Mouse (Mus musculus) CH12.LX (cell line): ENCODE results near the gene Adamts1. TPM values are rescaled to one million over a fixed set of nuclear protein-coding genes. Genes with fewer than 3 reads are reported as not detected.

ENCODE experiments used
- DNase-seq: peaks from one replicate; pipeline ENCODE4 v3.0.0-alpha.2; 2013; ENCODE audit errors: extremely low read depth
- H3K27ac ChIP-seq: 2 replicates; pipeline ENCODE4 v1.5.1; 2012; ENCODE audit warnings: low read depth, mild to moderate bottlenecking, control low read depth, moderate library complexity; ENCODE audit not compliant: insufficient read depth
- H3K27me3 ChIP-seq: replicated peaks from 2 replicates; pipeline ENCODE3; 2012; ENCODE audit warnings: inconsistent platforms
- H3K36me3 ChIP-seq, 2 experiments: replicated peaks in 1 of 2; 2 replicates each; pipeline versions ENCODE3 to v1.6.1; 2012; ENCODE audit warnings: inconsistent platforms in 1 of 2, low read length in 1 of 2, mild to moderate bottlenecking in 1 of 2, mixed read lengths in 1 of 2, moderate library complexity in 1 of 2; ENCODE audit not compliant: control insufficient read depth in 1 of 2, insufficient read depth in 1 of 2
- H3K4me1 ChIP-seq, 2 experiments: 2 replicates each; pipeline ENCODE4 v1.6.1; 2012; ENCODE audit warnings: inconsistent platforms in 1 of 2, moderate library complexity in 1 of 2; ENCODE audit not compliant: insufficient read depth in 2 of 2, control insufficient read depth in 1 of 2
- H3K4me2 ChIP-seq: 2 replicates; pipeline ENCODE4 v1.6.1; 2012; ENCODE audit warnings: low read depth, mild to moderate bottlenecking, control low read depth; ENCODE audit not compliant: poor library complexity, insufficient read depth, severe bottlenecking
- H3K4me3 ChIP-seq, 3 experiments: fragments of 150-350 bp in 1 of 3; sonication (generic) in 1 of 3; replicated peaks in 1 of 3; 2 replicates each; pipeline versions ENCODE3 to v1.5.1; 2011 to 2012; ENCODE audit warnings: low read depth in 2 of 3, low read length in 2 of 3, mild to moderate bottlenecking in 2 of 3, moderate library complexity in 2 of 3, control low read depth in 1 of 3, improper control_type of control experiment in 1 of 3, inconsistent platforms in 1 of 3, mixed read lengths in 1 of 3; ENCODE audit not compliant: poor library complexity in 1 of 3
- H3K79me2 ChIP-seq: replicated peaks from 2 replicates; pipeline ENCODE4 v1.6.1; 2012; ENCODE audit warnings: mild to moderate bottlenecking, moderate library complexity; ENCODE audit not compliant: control insufficient read depth, poor library complexity, insufficient read depth, severe bottlenecking; ENCODE audit errors: extremely low read depth
- H3K9ac ChIP-seq: 2 replicates; pipeline ENCODE4 v1.6.1; 2012; ENCODE audit warnings: low read depth, mild to moderate bottlenecking, control low read depth, moderate library complexity; ENCODE audit not compliant: insufficient read depth
- H3K9me3 ChIP-seq: replicated peaks from 2 replicates; pipeline ENCODE3; 2012; ENCODE audit warnings: low read length, inconsistent platforms, mixed read lengths
- BHLHE40 ChIP-seq: IDR thresholded peaks from 2 replicates; pipeline ENCODE4 v1.6.1; 2011; ENCODE audit warnings: mild to moderate bottlenecking, low read depth, low read length, improper control_type of control experiment
- CHD1 ChIP-seq: IDR thresholded peaks from 2 replicates; pipeline ENCODE4 v1.6.1; 2012; ENCODE audit warnings: low read depth, low read length, improper control_type of control experiment, inconsistent platforms
- CHD2 ChIP-seq: IDR thresholded peaks from 2 replicates; pipeline ENCODE4 v1.6.1; 2011; ENCODE audit warnings: low read length, improper control_type of control experiment
- E2F4 ChIP-seq: IDR thresholded peaks from 2 replicates; pipeline ENCODE4 v1.6.1; 2011; ENCODE audit warnings: low read depth, low read length, improper control_type of control experiment; ENCODE audit not compliant: insufficient replicate concordance
- ELF1 ChIP-seq: IDR thresholded peaks from 2 replicates; pipeline ENCODE4 v1.6.1; 2014; ENCODE audit warnings: low read depth, mild to moderate bottlenecking, inconsistent platforms, low read length, improper control_type of control experiment
- EP300 ChIP-seq: IDR thresholded peaks from 2 replicates; pipeline ENCODE4 v1.6.1; 2011; ENCODE audit warnings: low read length, improper control_type of control experiment
- GABPA ChIP-seq: IDR thresholded peaks from 2 replicates; pipeline ENCODE4 v1.6.1; 2012; ENCODE audit warnings: low read depth, low read length, improper control_type of control experiment, inconsistent platforms; ENCODE audit not compliant: insufficient replicate concordance
- IRF4 ChIP-seq: IDR thresholded peaks from 2 replicates; pipeline ENCODE4 v1.6.1; 2014; ENCODE audit warnings: low read depth, mild to moderate bottlenecking, inconsistent platforms, low read length, improper control_type of control experiment
- JUN ChIP-seq: IDR thresholded peaks from 2 replicates; pipeline ENCODE4 v1.6.1; 2011; ENCODE audit warnings: low read depth, mild to moderate bottlenecking, low read length, improper control_type of control experiment, moderate library complexity; ENCODE audit not compliant: insufficient read depth
- KAT2A ChIP-seq: IDR thresholded peaks from 2 replicates; pipeline ENCODE4 v1.6.1; 2012; ENCODE audit warnings: low read length, improper control_type of control experiment, inconsistent platforms; ENCODE audit not compliant: insufficient replicate concordance
- MAFK ChIP-seq: IDR thresholded peaks from 2 replicates; pipeline ENCODE4 v1.6.1; 2011; ENCODE audit warnings: low read length, improper control_type of control experiment; ENCODE audit not compliant: insufficient replicate concordance
- MAX ChIP-seq: IDR thresholded peaks from 2 replicates; pipeline ENCODE4 v1.6.1; 2011; ENCODE audit warnings: low read length, improper control_type of control experiment
- MAZ ChIP-seq: IDR thresholded peaks from 2 replicates; pipeline ENCODE4 v1.6.1; 2012; ENCODE audit warnings: low read depth, mild to moderate bottlenecking, inconsistent platforms, low read length, improper control_type of control experiment, moderate library complexity
- MEF2A ChIP-seq: IDR thresholded peaks from 2 replicates; pipeline ENCODE4 v1.6.1; 2014; ENCODE audit warnings: low read depth, mild to moderate bottlenecking, inconsistent platforms, low read length, improper control_type of control experiment, borderline replicate concordance
- MXI1 ChIP-seq: IDR thresholded peaks from 2 replicates; pipeline ENCODE4 v1.6.1; 2011; ENCODE audit warnings: mild to moderate bottlenecking, low read depth, low read length, improper control_type of control experiment
- MYC ChIP-seq: IDR thresholded peaks from 2 replicates; pipeline ENCODE4 v1.6.1; 2011; ENCODE audit warnings: low read depth, mild to moderate bottlenecking, improper control_type of control experiment, low read length
- NELFE ChIP-seq: IDR thresholded peaks from 2 replicates; pipeline ENCODE4 v1.6.1; 2011; ENCODE audit warnings: low read depth, low read length, improper control_type of control experiment
- NRF1 ChIP-seq: IDR thresholded peaks from 2 replicates; pipeline ENCODE4 v1.6.1; 2014; ENCODE audit warnings: low read depth, mild to moderate bottlenecking, inconsistent platforms, low read length, improper control_type of control experiment, moderate library complexity
- POLR2A ChIP-seq: IDR thresholded peaks from 2 replicates; pipeline ENCODE4 v1.6.1; 2011; ENCODE audit warnings: low read depth, mild to moderate bottlenecking, improper control_type of control experiment, low read length
- POLR2AphosphoS2 ChIP-seq: IDR thresholded peaks from 2 replicates; pipeline ENCODE4 v1.6.1; 2011; ENCODE audit warnings: low read depth, low read length, improper control_type of control experiment
- RAD21 ChIP-seq: IDR thresholded peaks from 2 replicates; pipeline ENCODE4 v1.6.1; 2011; ENCODE audit warnings: low read depth, mild to moderate bottlenecking, low read length, improper control_type of control experiment, moderate library complexity
- RCOR1 ChIP-seq: conservative IDR thresholded peaks from 2 replicates; pipeline ENCODE4 v1.6.1; 2012; ENCODE audit warnings: low read depth, mild to moderate bottlenecking, inconsistent platforms, low read length, improper control_type of control experiment
- SIN3A ChIP-seq: IDR thresholded peaks from 2 replicates; pipeline ENCODE4 v1.6.1; 2012; ENCODE audit warnings: low read length, improper control_type of control experiment, inconsistent platforms
- TBP ChIP-seq: conservative IDR thresholded peaks from 2 replicates; pipeline ENCODE4 v1.6.1; 2011; ENCODE audit warnings: low read depth, low read length, improper control_type of control experiment
- TCF12 ChIP-seq: IDR thresholded peaks from 2 replicates; pipeline ENCODE4 v1.6.1; 2014; ENCODE audit warnings: low read depth, mild to moderate bottlenecking, inconsistent platforms, low read length, improper control_type of control experiment
- UBTF ChIP-seq: IDR thresholded peaks from 2 replicates; pipeline ENCODE4 v1.6.1; 2012; ENCODE audit warnings: low read depth, mild to moderate bottlenecking, inconsistent platforms, low read length, improper control_type of control experiment, moderate library complexity
- USF1 ChIP-seq: IDR thresholded peaks from 2 replicates; pipeline ENCODE4 v1.6.1; 2014; ENCODE audit warnings: low read depth, mild to moderate bottlenecking, inconsistent platforms, low read length, improper control_type of control experiment
- USF2 ChIP-seq: conservative IDR thresholded peaks from 2 replicates; pipeline ENCODE4 v1.6.1; 2011; ENCODE audit warnings: low read depth, low read length, improper control_type of control experiment
- ZC3H11A ChIP-seq: IDR thresholded peaks from 2 replicates; pipeline ENCODE4 v1.6.1; 2012; ENCODE audit warnings: low read depth, mild to moderate bottlenecking, inconsistent platforms, low read length, improper control_type of control experiment
- ZKSCAN1 ChIP-seq: IDR thresholded peaks from 2 replicates; pipeline ENCODE4 v1.6.1; 2012; ENCODE audit warnings: low read depth, inconsistent platforms, low read length, improper control_type of control experiment, borderline replicate concordance
- ZNF384 ChIP-seq: IDR thresholded peaks from 2 replicates; pipeline ENCODE4 v1.6.1; 2012; ENCODE audit warnings: low read depth, low read length, improper control_type of control experiment, inconsistent platforms
- dilution Hi-C: fragments of 300-500 bp; cut with MboI; formaldehyde crosslinking; loops from 2 replicates; pipeline ENCODE4 v1.14.3; 2020; ENCODE audit warnings: low sequenced_read_pairs; ENCODE audit not compliant: extremely low pct_unique_long_range_greater_than_20kb, extremely low pct_ligation_motif_present
- in situ Hi-C: fragments of 300-500 bp; cut with MboI; formaldehyde crosslinking; loops from 3 replicates; pipeline ENCODE4 v1.14.3; 2019; ENCODE audit warnings: low sequenced_read_pairs, low pct_ligation_motif_present, low pct_unique_long_range_greater_than_20kb, mixed read lengths
- polyA plus RNA-seq: library from polyadenylated mRNA; unstranded; fragments of >175 nt; gene quantifications from 2 replicates; pipeline ENCODE4 v1.2.1, GENCODE M21; 2012; ENCODE audit warnings: low read depth; ENCODE audit not compliant: insufficient read length
- total RNA-seq, 2 experiments: library from RNA; depleted of rRNA; stranded (reverse); fragments of 300-350 nt in 1 of 2; fragments of >200 nt in 1 of 2; gene quantifications; 2 replicates each; pipeline ENCODE4 v1.2.3; 2012 to 2014

Gene Adamts1
- total and polyA plus RNA-seq, 3 experiments: not detected

- dilution Hi-C loops: no loop called here
- no peaks in the 10 kb centered on the region for H3K9me3 ChIP-seq
- DNase-seq: no peak
- in situ Hi-C loops: no loop called here
- H3K27ac ChIP-seq: no peak overlapping the region
- no peaks in the 10 kb centered on the region for H3K36me3 ChIP-seq
- TF ChIP-seq NELFE: no peak
- no peak for TF ChIP-seq MAX
- no peak for TF ChIP-seq MXI1
- TF ChIP-seq E2F4: no peak
- TF ChIP-seq CHD2: no peak
- TF ChIP-seq MYC: no peak
- no peak for TF ChIP-seq UBTF
- TF ChIP-seq MEF2A: no peak
- no peak for TF ChIP-seq CHD1
- no peak for TF ChIP-seq EP300
- no peak for TF ChIP-seq USF1
- TF ChIP-seq KAT2A: no peak
- TF ChIP-seq GABPA: no peak
- no peak for TF ChIP-seq MAFK
- no peak for TF ChIP-seq NRF1
- no peak for TF ChIP-seq IRF4
- no peak for TF ChIP-seq MAZ
- no peak for TF ChIP-seq POLR2AphosphoS2
- TF ChIP-seq ELF1: no peak
- no peaks in the 10 kb centered on the region for H3K4me1 ChIP-seq
- H3K79me2 ChIP-seq: no peaks in the 10 kb centered on the region
- no peak overlapping the region for H3K4me2 ChIP-seq
- no peak overlapping the region for H3K4me3 ChIP-seq
- H3K27me3 ChIP-seq: no peaks in the 10 kb centered on the region
- H3K9ac ChIP-seq: no peak overlapping the region
Measured at GRCm38 (mm10) chr16:85747589-85748360, 55.1 kb downstream of the Adamts1 start.

- no peak overlapping the region for H3K27ac ChIP-seq
- dilution Hi-C loops (no loop called here), in situ Hi-C loops (no loop called here)
- H3K4me1 ChIP-seq: no peaks in the 10 kb centered on the region
- TF ChIP-seq ZC3H11A (no peak), RAD21 (no peak), POLR2A (no peak), MYC (no peak), NRF1 (no peak), EP300 (no peak), CHD2 (no peak), ZNF384 (no peak), MAFK (no peak), BHLHE40 (no peak), MAX (no peak), JUN (no peak), TBP (no peak), SIN3A (no peak), ZKSCAN1 (no peak), TCF12 (no peak), USF2 (no peak), RCOR1 (no peak), MEF2A (no peak)
- no peak overlapping the region for H3K4me3 ChIP-seq
- no peaks in the 10 kb centered on the region for H3K27me3 ChIP-seq
- H3K9me3 ChIP-seq: no peaks in the 10 kb centered on the region
- no peaks in the 10 kb centered on the region for H3K36me3 ChIP-seq
- no peaks in the 10 kb centered on the region for H3K79me2 ChIP-seq
- DNase-seq: no peak
- no peak overlapping the region for H3K4me2 ChIP-seq
- no peak overlapping the region for H3K9ac ChIP-seq
Measured at GRCm38 (mm10) chr16:85746386-85746785, 56.5 kb downstream of the Adamts1 start.
